Mouse (Mus musculus) cerebellum, postnatal 14 days (tissue): ENCODE results near the gene Paqr9.

Source experiments
- DNase-seq, 2 experiments: peaks; one replicate each; pipeline ENCODE4 v3.0.0; 2021; ENCODE audit warnings: mixed read lengths in 2 of 2

Paqr9 gene

DNA sequence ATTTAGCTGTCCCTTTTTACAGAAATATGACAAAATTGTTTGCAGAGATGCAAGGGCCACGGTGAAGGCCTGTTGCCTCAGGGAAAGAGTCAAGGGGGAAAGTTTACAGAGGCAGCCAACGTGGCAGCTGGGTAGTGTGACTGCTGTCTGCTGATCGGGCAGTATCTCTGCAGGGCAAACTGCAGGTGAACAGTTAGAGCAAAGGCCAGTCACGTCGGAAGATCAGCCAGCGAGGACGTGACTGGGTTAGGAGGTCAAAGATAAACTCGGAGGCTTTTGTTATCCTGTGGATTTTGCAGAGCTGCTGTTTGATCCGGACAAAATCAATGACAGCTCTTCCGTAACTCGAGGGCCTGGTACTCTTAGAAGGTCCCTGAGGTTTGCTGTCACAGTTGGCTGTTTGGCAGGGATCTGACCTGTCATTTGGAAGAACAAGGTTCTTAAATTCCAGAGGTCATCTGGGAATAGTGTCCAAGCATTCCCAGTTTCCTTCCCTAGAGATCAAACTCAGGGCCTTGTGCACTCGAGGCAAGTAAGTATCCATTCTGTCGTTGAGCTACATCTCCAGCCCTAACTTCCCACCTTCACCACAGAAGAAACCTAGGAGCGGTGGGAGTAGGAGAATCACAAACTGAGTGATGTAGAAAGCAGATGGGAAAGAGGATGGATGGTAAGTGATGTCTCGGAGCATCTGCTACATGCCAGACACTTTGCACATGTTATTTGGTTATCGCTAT, 21.7 kb downstream of the Paqr9 start:
- DNase-seq, result no peak

DNA sequence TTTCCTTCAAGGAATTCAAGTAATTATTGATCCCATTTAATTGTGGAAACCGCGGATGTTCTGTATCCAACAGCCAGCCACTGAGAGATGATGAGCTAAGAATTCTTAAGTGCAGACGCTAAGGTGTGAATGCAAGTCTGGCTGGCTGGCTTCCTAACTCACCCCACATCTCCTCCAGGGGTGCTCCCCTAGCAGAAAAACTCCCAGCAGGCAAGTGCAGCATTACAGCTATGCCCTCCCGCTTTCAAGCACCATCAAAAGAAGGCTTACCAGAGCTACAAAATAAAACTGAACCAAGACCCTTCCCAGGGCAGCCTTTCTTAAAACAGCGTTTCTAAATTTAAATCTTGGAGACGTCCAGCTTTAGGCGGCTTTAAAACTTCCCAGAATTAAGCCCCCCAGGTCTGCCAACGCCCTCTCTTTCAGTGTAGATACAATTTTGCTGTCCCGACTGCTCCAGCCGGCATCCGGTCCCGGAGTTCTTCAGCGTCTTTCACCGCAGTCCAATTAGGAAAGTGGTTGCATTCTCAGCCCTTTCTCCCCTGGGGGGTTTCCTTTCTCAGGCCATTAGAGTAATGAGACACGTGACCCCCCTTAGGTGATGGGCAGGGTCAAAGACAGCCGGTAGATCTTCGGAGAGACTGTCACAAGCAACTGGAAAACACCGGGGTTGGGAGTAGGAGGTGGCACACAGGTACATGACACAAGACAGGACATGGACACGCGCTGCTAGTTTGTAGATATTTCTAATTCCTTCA, 22.5 kb downstream of the Paqr9 start:
- DNase-seq, result no peak

DNA sequence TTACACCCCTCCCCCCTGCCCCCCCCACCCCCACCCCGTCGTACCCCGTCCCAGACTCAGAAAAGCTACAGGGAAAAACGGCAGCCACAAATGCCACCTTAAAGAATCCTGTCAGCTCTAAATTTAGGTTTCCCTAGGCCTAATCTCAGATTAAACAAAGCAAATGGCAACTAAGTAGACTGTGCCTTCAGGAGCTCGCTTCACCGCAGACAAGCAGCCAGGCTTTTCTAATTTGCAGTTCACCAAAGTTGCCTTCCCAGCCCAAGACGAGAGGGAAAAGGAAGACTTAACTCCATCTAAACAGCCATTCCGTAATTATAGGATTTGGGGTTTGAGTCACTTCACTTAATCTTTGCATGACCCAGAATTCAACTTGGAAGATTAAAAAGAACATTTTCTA, 23.1 kb downstream of the Paqr9 start:
- no peak for DNase-seq

DNA sequence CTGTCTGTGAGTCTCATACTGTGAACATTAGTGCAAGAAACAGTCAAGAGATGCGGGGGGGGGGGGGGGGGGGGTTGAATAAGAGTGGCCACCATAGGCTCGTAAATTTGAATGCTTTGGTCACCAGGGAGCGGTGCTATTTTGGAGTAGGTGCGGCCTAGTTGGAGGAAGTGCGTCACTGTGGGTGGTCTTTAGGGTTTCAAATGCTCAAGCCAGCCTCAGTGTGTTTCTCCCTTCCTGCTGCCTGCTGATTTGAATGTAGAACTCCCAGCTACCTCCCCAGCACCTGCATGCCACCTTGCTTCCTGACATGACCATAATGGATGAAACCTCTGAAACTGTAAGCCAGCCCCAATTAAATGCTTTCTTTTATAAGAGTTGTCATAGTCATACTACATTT, 26.6 kb downstream of the Paqr9 start:
- DNase-seq, result no peak

- DNase-seq, result no peak
Observed at GRCm38 (mm10) chr9:95588070-95588469, 28.6 kb downstream of the Paqr9 start.

DNA sequence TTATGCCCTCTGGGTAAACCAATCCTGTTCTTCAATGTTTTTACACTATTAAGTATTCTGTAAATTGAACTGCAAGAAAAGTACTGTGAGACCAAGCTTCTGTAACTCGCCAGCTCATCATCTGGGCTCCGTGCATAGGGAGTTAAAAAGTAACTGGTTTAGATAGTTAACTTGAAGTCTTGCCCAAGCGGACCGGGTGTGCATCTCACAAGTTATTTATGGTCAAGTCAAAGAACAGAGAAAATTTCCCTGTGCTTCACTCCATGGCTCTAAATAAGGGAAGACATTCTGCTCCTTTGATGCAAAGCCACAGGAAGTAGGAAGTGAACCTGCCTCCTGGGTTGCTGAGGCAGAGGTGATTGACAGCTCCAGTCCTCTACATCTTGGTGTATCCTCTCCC, 34.8 kb downstream of the Paqr9 start:
- DNase-seq, result no peak

GRCm38 (mm10) chr9:95597466-95598178, 38.2 kb downstream of the Paqr9 start:
- no peak for DNase-seq

DNA sequence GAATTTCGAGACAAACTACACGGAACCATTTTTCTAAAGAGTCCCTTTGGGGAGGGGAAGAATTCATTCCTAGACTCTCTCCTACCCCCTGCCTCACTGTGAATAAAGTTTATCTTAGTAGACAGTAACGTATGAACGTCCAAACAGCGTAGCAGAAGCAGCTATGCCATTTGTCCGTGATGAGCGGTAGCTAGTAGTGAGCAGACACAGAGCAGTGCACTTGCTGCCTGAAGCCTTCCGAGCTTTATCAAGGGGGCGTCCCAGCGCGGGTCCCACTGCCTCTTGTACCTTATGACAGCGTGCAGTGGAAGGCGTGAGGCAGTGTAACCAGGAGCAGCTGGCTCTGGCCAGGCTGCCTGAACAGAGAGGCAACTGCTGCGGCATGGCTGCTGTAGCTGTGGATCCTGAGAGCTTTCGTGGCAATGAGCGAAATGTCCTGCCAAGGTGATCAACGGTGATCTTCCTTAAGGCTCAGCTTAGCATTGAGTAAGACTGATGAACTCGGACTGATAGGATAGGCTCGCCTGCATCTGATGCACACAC, 38.8 kb downstream of the Paqr9 start:
- no peak for DNase-seq

DNA sequence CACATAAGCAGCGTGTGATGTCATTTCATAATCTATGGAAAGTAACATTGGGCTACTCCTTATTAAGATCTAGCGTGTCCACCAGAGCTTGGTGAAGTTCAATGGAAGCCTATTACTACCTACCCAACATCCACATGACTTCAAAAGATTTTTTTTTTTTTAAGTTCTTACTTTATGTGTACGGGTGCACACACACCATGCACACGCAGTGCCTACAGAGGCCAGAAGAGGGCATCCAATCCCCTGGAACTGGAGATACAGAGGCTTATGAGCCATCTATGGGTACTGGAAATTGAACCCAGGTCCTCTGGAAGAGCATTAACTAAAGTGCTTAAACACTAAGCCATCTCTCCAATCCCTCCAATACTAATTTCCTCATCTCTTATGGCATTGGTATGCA, 39.9 kb downstream of the Paqr9 start:
- peak in 1 of 2 experiments; percentile 28 for DNase-seq

DNA sequence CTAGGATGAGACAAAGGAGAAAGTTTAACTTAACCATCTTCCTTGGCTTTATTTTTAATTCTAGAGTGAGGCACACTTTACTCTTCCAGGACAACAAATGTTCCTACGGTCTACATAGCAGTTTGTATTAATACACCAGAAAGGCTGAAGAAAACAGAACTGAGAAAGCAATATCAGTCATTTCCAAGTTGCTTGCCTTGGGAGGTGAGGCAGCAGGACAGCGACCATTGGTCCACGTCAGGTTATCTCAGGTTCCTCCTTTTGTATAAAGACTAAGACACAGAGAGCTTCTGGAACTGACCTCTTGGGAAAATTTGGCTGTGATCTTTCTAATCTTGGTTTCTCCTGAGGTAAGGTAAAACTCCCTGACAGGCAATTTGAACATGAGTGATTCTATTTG, 43.4 kb downstream of the Paqr9 start:
- DNase-seq, result no peak

- DNase-seq, result no peak
Observed at GRCm38 (mm10) chr9:95603316-95603715, 43.9 kb downstream of the Paqr9 start.

DNA sequence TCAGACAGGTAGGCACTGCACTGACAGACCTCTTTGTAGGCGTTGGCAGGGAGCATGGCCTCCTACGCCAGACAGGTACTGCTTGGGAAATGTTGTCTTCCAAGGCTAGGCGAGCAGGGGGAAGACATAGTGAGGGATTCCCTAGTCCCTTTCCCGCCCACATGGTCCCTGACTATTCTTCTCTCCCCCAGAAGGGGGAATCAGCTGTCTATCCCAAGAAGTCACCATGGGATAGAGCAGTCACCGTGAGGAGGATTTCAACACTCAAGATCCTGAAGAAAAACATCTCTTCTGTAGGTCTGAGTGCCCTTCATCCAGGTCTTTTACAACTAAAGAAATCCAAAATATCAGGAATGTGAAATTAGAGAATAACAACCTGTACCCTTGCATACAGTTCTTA, 47.7 kb downstream of the Paqr9 start:
- DNase-seq, result peak in 1 of 2 experiments; percentile 12

GRCm38 (mm10) chr9:95612246-95612768, 52.9 kb downstream of the Paqr9 start:
- DNase-seq, result no peak

GRCm38 (mm10) chr9:95613426-95614127, 54.1 kb downstream of the Paqr9 start:
- DNase-seq, result no peak

DNA sequence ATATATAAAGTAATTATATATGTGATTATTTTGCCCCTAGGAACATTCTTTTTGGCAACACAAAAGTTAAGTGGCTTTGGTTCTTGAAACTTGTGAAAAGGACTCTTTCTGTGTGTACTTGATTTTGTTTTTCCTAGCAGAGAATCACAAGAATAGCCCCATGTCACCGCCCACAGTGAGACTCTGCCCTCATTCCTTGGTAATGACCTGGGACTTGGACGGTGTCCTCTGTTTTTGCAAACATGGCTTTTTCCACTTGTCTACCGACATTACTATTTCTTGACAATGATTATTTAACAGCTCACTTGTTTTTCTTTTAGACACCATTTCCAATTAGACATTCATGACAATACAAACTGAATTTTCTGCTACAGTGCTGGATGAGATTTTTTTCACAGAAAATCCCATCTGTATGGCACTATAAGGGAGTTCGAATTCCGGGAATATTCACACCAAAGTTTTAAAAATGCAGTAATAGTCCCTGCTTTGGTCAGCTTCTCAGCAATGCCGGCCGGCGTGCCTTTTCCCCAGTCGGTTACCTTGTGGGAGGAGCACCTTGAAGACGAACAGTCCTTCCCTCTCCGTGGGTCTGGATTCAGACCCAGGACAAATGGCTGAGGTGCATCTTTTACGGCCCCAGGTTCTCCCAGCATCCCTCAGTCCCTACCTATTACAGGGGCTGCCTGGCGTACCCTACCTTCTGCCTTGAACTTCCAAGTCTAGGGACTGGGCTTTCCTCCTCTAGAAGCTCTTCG, 55.6 kb downstream of the Paqr9 start:
- DNase-seq, result no peak

DNA sequence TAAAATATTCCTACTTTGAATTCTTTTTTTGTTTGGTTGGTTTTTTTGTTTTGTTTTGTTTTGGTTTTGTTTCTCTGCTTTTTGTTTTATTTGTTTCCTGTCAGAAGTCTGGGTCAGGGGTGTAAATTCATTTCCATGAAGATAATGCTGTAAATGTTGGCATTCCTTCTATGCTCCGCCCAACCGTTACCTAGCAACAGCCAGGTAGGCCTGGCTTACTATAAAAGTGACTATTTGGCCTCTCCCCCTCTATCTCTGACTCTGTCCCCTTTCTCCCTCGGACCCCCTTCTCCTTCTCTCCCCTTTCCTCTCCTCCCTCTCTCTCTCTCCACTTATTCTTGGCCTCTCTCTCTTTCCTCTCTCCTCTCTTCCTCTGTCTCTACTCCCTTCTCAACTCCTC, 56.5 kb downstream of the Paqr9 start:
- DNase-seq, result no peak
